Mouse (Mus musculus) monocyte, adult 5-6 weeks (primary cell): Measurements from ENCODE around the gene Dcst2. TPM values are rescaled to one million over a fixed set of nuclear protein-coding genes. Genes with fewer than 3 reads are reported as not detected.

Experiments used
- ATAC-seq: fragments of 153-309, 156-312 bp; replicated peaks from 2 replicates; pipeline ENCODE4 v1.8.0; 2017; ENCODE audit warnings: mild to moderate bottlenecking; ENCODE audit not compliant: low TSS enrichment, insufficient number of reproducible peaks, severe bottlenecking, poor library complexity, low FRiP score
- total RNA-seq: library from RNA; stranded (forward); fragments of 200-1000, 200-491, 200-594 nt; gene quantifications from 3 replicates; pipeline ENCODE4 v1.2.3, GENCODE M21; 2017

Dcst2 gene
- not detected in 3 replicates for total RNA-seq

DNA sequence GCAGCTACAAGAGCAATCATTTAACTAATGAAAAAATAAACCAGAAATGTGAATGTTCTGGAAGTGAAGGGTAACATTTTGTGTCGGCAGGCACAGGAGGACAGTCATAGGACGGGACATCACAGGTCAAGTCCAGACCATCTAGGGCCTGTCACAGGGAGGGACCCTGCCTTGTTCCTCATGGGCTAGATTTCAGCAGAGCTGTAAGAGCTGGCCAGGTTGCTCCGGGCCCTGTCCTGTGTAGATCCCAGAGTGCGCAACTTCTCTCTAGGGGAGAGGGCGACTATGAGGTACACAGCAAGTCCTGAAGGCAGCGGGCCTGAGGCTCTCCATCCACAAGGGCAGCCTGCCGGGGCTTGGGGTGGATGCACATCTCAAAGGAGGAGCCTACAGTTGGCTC lies at the start of gene Dcst2:
Dcst2 (plus strand) TSS at position 301 of the 400 bp plus-strand sequence.
- ATAC-seq: no peak

DNA sequence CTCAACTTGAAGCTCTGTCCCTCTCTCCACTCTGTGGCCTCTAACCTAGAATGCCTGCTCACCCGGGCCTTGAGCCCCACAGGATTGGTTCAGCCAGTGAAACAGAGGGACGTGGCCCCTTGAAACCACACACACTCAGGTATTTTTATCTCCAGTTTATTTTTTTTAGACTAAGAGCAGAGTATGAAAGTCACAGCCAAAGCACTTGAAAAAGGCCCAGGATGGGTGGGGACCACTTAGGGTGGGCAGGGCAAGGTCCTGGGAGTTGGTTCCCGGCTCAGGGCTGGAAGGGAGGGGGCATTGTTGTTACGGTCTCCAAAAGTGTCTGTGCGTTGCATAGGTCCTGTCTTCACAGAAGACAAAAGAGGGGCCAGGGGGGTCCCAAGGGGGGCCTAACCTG lies 47.4 kb upstream of the Dcst2 start:
- ATAC-seq: no peak

DNA sequence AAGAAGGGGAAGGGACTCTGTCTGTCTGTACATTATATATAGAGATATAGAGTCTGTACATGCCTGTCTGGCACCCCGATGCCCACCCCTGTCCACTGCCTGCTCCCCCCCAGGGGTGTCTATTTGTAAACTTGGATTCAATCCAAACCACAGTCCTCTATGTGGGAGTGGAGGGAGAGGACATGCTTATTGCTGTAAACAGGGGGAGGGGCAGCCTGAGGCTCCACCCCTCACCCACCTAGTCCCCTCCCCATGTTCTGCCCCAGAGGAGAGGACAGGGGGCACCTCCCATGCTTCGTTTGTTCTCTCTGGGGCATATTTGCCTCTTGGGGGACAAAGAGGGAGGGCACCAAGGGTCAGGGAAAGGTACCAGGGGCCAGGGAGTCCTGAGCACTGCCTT lies 47.0 kb upstream of the Dcst2 start:
- ATAC-seq: no peak

GRCm38 (mm10) chr3:89315195-89315929 lies 46.4 kb upstream of the Dcst2 start:
- ATAC-seq: 0 out of 2 replicates have a peak, but pooled peaks have one; percentile 36

DNA sequence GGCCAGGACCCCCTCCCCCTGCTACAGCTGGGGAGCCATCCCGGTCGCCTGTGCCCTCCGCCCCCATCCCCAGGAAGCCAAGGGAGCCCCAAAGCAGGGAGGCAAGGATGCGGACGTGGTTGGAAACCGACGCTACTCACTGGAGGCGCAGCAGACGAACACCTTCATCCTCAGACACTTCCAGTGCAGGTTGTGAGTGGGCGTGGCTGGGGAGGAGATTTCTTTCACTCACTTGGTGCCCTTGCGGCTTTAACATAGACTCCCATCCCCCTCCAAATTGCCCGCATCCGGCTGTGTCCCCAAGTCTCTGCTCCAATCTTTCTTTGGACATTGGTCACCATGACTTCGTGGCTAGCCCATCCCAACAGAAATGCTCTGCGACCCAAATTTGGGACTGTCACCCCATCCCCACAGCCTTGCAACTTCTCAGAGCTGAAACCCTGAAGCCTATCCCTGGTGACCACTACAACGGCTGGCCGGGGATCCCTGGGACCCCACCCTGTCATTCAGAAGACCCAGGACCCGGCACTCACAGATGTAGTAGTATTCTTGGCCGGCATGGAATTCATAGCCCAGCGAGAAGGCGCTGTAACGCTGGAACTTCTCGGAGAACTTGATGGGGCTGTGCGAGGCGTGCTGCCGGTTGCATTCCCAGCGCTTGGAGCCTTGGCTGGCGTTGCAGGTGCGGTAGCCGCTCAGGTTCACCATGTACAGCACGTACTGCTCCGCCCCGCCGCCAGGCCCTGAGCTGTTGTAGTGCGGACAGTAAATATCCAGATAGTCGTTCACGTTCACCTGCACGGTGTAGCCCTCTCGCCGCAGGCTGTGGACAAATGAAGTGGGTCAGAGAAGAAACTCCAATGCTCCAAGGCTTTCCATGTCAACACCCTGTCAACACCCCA lies 45.6 kb upstream of the Dcst2 start:
- no peak for ATAC-seq

- ATAC-seq: peak; percentile 58; the same call in 1 of the 2 replicates
These were observed 44.9 kb upstream of the Dcst2 start for GRCm38 (mm10) chr3:89316833-89317232.

- no peak for ATAC-seq
These were observed 44.5 kb upstream of the Dcst2 start for GRCm38 (mm10) chr3:89317246-89317645.

DNA sequence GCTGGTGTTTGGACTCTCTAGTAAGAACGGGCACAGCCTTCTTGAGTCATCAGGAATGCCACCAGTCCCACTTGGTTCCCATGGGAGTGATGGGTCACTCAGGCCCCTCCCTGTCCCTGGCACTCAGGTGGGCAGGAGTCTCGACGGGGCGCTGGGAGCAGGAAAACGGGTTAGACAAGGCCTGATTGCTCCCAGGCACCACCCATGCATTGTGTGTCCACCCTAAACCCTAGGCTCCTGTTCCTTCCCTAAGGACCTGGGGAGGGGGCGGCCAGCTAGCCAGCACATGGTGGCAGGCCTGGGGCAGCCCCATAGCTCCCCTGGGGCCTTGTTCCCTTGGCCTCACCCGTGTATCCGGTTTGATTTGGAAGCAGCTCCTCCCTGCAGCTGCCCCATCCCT lies 43.5 kb upstream of the Dcst2 start:
- no peak for ATAC-seq

GRCm38 (mm10) chr3:89318971-89319590 lies 42.7 kb upstream of the Dcst2 start:
- ATAC-seq: no peak

- no peak for ATAC-seq
These were observed 42.0 kb upstream of the Dcst2 start for GRCm38 (mm10) chr3:89319591-89320350.

GRCm38 (mm10) chr3:89320581-89321182 lies 41.1 kb upstream of the Dcst2 start:
- ATAC-seq: no peak

DNA sequence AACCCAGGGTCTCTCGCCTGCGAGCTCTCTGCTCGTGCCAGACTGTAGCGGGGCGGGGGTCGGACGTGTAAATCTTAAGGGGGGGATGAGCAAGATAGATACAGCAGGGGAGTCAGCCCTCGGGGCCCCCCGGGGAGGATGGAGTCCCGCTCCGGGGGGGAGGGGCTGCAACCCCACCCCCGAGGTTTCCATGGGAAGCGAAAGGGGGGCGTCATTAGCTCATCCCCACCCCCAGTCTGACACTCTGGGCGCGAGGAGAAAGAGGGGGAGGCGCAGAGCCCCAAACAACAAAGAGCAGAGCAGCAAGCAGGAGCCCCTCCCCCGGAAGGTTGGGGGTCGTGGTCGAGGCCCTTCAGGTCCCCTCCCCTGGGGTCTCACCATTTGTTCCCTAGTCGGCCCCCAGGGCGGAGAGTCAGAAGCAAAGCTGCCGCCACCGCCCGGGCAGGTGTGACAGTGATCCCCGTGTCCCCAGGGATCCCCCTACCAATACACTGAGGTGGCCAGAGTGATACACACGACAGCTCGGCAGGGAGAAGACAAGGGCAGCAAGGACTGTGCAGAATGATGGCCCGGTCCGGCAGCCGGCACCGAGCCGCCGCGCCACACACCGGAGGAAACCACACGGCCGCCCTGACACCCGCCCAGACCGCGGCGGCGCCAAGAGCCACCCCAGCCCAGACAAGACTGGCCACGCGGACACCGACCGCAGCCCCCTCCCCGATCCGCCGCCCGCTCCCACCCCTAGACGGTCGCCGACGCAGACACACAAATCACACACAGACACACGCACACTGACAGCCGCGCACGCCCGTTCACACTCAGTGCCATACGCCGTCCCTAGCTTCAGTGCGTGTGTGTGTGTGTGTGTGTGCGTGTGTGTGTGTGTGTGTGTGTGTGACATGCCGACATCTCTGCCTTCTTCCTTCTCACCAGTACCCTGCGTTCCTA lies 40.3 kb upstream of the Dcst2 start:
- ATAC-seq: no peak

DNA sequence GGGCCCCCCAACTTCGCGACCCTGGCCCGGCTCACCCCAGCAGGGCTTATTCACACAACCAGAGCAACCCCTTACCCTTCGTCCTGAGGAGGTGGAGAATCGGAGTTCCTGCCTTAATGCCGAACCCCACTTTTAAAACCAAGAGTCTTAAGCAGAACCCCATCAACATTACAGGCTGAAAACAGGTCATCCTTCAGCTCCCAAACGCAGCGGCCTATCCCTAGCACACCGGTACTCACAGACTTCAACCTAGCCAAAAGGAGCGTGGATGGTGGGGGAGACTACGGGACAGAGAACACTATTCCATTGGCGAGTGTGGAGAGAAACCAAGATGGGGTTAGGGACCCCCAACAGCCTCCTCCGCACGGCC lies 39.7 kb upstream of the Dcst2 start:
- ATAC-seq: no peak

GRCm38 (mm10) chr3:89322514-89323165 lies 39.1 kb upstream of the Dcst2 start, which contains the start of gene Efna3:
Gene Efna3, minus strand, starts transcription at chr3:89322965.
- no peak for ATAC-seq

GRCm38 (mm10) chr3:89325882-89326281 lies 35.9 kb upstream of the Dcst2 start:
- no peak for ATAC-seq

DNA sequence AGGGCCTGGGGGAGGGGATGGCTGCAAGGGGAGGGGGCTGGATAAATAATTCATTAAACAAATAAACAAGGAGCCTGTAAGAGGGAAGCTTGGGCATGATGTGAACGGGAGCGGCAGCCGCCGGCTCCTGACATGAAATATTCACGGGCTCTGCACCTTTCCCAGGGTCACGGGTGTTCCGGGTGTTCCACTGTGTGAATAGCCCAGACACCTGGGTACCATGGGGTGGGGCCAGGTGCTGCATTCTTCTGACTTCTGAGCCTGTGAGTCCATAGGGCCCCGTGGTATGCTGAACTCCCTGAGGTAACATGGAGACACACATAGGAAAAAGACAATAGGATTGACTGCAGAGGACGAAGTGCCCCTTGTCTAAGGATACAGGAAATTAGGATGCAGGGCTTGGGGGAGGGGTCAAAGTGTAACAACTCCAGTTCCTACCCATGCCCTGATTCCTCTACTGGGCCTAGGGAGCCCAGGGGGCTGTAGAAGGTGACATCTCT lies 34.4 kb upstream of the Dcst2 start:
- no peak for ATAC-seq

DNA sequence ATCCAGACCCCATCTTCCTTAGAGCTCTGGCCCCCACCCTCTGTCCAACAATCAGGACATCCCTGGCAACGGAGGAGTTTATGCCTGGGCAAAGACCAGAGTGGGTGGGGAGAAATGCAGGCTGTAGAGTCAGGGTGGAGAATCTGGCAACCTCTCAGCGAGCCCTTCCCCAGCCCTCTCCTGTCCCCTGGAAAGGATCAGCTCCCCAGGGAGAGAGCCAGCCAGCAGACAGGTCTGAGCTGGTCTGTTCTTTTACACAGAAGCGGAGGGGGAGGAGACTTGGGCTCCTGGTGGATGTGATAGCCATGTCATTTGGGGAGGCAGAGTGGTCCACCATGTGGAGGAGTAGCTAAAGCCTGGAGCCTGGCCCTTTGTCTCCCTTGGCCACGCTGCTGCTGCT lies 33.2 kb upstream of the Dcst2 start:
- no peak for ATAC-seq
